Mouse (Mus musculus) hindbrain, postnatal 0 days (tissue): ENCODE data around the gene Bicc1. TPM values are rescaled to one million over a fixed set of nuclear protein-coding genes. Genes with fewer than 3 reads are reported as not detected.

Source experiments
- ATAC-seq: fragments of 200-750 bp; cut with Nextera tagmentation; 2 replicates; pipeline ENCODE4 v1.8.0; 2017; ENCODE audit warnings: mild to moderate bottlenecking, moderate TSS enrichment, moderate library complexity
- DNase-seq: peaks from one replicate; pipeline ENCODE4 v3.0.0-alpha.2; 2015; ENCODE audit warnings: low spot score
- H3K27ac ChIP-seq: fragments of 300-500 bp; sonication (generic); 2 replicates; pipeline ENCODE4 v1.5.1; 2014; ENCODE audit warnings: mild to moderate bottlenecking
- H3K27me3 ChIP-seq: fragments of 300-500 bp; sonication (generic); 2 replicates; pipeline ENCODE4 v1.6.1; 2014; ENCODE audit warnings: low read length, mixed read lengths; ENCODE audit not compliant: insufficient read depth
- H3K36me3 ChIP-seq: fragments of 300-500 bp; sonication (generic); 2 replicates; pipeline ENCODE4 v1.6.1; 2014; ENCODE audit warnings: low read length, mixed read lengths; ENCODE audit not compliant: insufficient read depth
- H3K4me1 ChIP-seq: fragments of 300-500 bp; sonication (generic); 2 replicates; pipeline ENCODE4 v1.6.1; 2014; ENCODE audit warnings: antibody characterized with exemption, low read length, mixed read lengths; ENCODE audit not compliant: insufficient read depth
- H3K4me2 ChIP-seq: fragments of 300-500 bp; sonication (generic); 2 replicates; pipeline ENCODE4 v1.6.1; 2014; ENCODE audit warnings: low read depth, mild to moderate bottlenecking, low read length, moderate library complexity, mixed read lengths
- H3K4me3 ChIP-seq: fragments of 300-500 bp; sonication (generic); 2 replicates; pipeline ENCODE4 v1.5.1; 2014; ENCODE audit warnings: low read length
- H3K9ac ChIP-seq: fragments of 300-500 bp; sonication (generic); replicated peaks from 2 replicates; pipeline ENCODE4 v1.6.1; 2014; ENCODE audit warnings: mild to moderate bottlenecking, low read length, moderate library complexity, mixed read lengths
- H3K9me3 ChIP-seq: fragments of 300-500 bp; sonication (generic); 2 replicates; pipeline ENCODE4 v1.6.1; 2016; ENCODE audit warnings: low read length, mixed read lengths
- CTCF ChIP-seq: IDR thresholded peaks from 2 replicates; pipeline ENCODE4 v1.5.1; 2016; ENCODE audit warnings: antibody characterized with exemption, control low read depth, low read depth
- WGBS: fragments of 180-500 bp; shearing (Covaris S2); extraction: QIAGEN DNeasy Blood & Tissue Kit; methylation state at CpG from one replicate; pipeline ENCODE4 v1.1.7; 2014; 5-methylcytosine and 5-hydroxymethylcytosine counted together
- polyA plus RNA-seq: library from polyadenylated mRNA; unstranded; fragments of >200 nt; fragmentation: Nextera tagmentation; extraction: Ambion mirVana; gene quantifications from 2 replicates; pipeline ENCODE4 v1.2.1, GENCODE M21; 2015
- total RNA-seq: library from RNA; depleted of rRNA; stranded (reverse); fragments of >200 nt; gene quantifications from 2 replicates; pipeline ENCODE4 v1.2.3, GENCODE M21; 2014

Bicc1 gene
- total and polyA plus RNA-seq, 2 experiments from 2014 or later = 5.1 to 6.5 TPM

DNA sequence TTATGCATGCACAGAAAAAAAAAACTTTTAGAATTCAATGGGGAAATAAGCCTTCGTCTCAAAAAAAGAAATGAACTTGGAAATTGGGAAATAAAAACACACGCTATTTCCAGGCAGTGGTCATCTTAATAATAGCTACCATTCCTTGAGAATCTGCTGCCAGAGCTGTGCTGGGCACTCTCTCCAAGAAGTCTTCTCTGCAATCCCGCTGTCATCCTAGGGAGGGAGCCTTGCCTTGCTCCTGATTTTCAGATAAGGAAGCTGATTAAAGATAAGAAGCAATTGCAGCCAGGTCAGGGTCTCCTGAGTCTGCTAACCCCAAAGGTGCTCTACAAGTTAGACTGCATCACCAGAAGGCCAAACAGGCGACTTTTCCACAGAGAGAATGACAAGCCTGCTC is 161.4 kb downstream of the Bicc1 start:
- Histone ChIP-seq H3K27ac (no peak overlapping the region), H3K27me3 (no peaks in the 10 kb centered on the region), H3K36me3 (no peaks in the 10 kb centered on the region), H3K9ac (no peak overlapping the region), H3K9me3 (no peaks in the 10 kb centered on the region), H3K4me2 (no peak overlapping the region), H3K4me1 (no peaks in the 10 kb centered on the region), H3K4me3 (no peak overlapping the region)
- no peak for ATAC-seq
- WGBS = 44% methylated on average over 4 of the region's 4 CpGs
- peak; percentile 56 for DNase-seq
- peak; percentile 64 for TF ChIP-seq CTCF

DNA sequence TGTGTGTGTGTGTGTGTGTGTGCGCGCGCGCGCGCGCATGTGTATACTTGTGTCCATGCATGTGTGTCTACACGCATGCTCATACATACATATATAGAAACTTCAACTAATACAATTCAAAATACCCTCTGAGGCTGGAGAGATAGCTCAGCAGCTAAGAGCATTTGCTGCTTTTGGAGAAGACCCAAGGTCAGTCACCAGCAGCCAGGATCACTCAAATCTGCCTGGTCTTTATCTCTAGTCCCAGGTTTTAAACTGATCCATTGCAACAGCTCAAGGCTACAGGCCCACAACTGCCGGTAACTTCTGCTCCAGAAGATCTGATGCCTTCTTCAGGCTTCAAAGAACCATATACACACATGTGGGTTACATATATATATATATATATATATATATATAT is 163.4 kb downstream of the Bicc1 start:
- no peak for ATAC-seq
- Histone ChIP-seq H3K9me3 (no peaks in the 10 kb centered on the region), H3K4me2 (no peak overlapping the region), H3K4me3 (no peak overlapping the region), H3K9ac (no peak overlapping the region), H3K36me3 (no peaks in the 10 kb centered on the region), H3K27me3 (no peaks in the 10 kb centered on the region), H3K4me1 (no peaks in the 10 kb centered on the region), H3K27ac (no peak overlapping the region)
- 97% methylated on average over 9 of the region's 9 CpGs for WGBS
- no peak for TF ChIP-seq CTCF
- DNase-seq = no peak

DNA sequence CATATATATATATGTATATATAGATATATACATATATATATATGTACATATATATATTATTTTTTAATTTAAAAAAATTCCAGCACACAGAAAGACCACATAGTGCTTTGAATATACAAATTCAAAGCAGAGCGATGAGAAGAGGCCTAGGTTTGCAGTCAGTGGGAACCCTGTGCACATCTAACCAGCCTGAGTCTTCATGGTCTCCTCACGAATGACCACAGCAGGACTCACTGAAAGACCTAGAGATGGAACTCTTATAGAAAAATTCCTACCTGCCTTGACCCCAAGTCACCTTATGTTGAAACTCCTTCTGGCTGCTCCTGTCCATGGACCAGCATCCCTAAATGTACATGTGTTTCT is 165.4 kb downstream of the Bicc1 start:
- ATAC-seq (no peak), DNase-seq (no peak)
- no peaks in the 10 kb centered on the region for H3K27me3 ChIP-seq

DNA sequence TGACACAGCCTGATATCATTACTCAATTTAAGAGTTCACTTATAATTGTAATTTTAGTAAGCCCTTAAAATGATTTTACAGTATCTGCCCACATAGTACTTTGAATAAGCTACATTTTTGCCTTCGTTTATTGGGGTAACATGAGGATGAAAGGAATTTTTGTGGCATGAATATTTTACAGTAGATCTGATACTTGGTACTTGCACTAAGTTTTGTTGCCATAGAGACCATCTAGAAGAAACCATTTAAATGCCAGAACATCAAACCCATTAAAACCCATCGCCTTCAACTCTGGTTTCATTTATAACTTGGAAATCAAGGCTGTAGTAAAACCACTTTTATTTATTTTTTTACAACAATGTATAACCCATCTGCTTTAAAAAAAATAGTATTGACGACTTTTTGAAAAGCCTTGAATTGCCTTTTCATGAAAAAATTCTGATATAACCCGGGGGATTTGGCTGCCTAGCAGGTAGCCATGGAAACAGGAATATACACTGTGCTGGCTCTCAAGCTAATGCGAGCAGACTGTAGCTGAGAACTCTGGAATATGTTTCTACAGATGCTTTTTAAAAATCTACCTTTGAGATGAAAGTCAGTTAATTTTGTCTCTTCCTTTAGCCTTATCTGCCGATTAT is 165.9 kb downstream of the Bicc1 start:
- H3K4me3 ChIP-seq = no peak overlapping the region
- H3K4me1 ChIP-seq = no peaks in the 10 kb centered on the region
- peak; percentile 85 for ATAC-seq
- H3K9ac ChIP-seq = no peak overlapping the region
- WGBS = 34% methylated on average over 6 of the region's 6 CpGs
- H3K4me2 ChIP-seq = 0 out of 2 replicates have a peak overlapping the region, but pooled peaks have one; percentile 10
- H3K36me3 ChIP-seq = no peaks in the 10 kb centered on the region
- no peak for TF ChIP-seq CTCF
- H3K27ac ChIP-seq = no peak overlapping the region
- DNase-seq = peak; percentile 77
- no peaks in the 10 kb centered on the region for H3K27me3 ChIP-seq
- H3K9me3 ChIP-seq = no peaks in the 10 kb centered on the region

More for the DNA sequence above, 165.4 kb downstream of the Bicc1 start:
- Histone ChIP-seq H3K4me3 (no peak overlapping the region), H3K4me2 (no peak overlapping the region), H3K36me3 (no peaks in the 10 kb centered on the region), H3K9ac (no peak overlapping the region), H3K27ac (peak overlapping the region; percentile 27; the same call in 1 of the 2 replicates), H3K9me3 (no peaks in the 10 kb centered on the region), H3K4me1 (no peaks in the 10 kb centered on the region)
- 88% methylated on average over 2 of the region's 2 CpGs for WGBS
- no peak for TF ChIP-seq CTCF

DNA sequence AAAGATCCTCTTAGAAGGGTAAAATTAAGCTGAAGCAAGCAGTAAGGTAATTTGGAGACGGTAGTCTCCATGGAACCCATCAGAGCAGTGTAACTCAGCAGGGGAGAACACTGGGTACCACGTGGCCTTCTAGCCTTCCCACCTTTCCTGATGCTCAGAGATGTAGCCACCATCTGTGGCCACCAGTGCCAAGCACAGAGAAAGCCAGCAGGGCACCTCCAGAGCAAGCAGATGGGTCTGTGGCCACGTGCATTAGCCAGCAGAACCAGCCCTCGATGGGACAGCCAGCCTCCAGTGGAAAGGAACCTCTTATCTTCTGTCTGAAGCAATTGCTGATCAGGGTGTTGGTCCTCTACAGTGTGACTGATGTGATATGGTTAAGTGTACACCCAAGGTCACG is 172.1 kb downstream of the Bicc1 start:
- H3K27me3 ChIP-seq = no peaks in the 10 kb centered on the region
- no peaks in the 10 kb centered on the region for H3K9me3 ChIP-seq
- no peak overlapping the region for H3K9ac ChIP-seq
- H3K27ac ChIP-seq = no peak overlapping the region
- H3K4me2 ChIP-seq = no peak overlapping the region
- H3K36me3 ChIP-seq = no peaks in the 10 kb centered on the region
- 70% methylated on average over 5 of the region's 5 CpGs for WGBS
- DNase-seq (no peak), ATAC-seq (no peak)
- no peaks in the 10 kb centered on the region for H3K4me1 ChIP-seq
- TF ChIP-seq CTCF = no peak
- no peak overlapping the region for H3K4me3 ChIP-seq

DNA sequence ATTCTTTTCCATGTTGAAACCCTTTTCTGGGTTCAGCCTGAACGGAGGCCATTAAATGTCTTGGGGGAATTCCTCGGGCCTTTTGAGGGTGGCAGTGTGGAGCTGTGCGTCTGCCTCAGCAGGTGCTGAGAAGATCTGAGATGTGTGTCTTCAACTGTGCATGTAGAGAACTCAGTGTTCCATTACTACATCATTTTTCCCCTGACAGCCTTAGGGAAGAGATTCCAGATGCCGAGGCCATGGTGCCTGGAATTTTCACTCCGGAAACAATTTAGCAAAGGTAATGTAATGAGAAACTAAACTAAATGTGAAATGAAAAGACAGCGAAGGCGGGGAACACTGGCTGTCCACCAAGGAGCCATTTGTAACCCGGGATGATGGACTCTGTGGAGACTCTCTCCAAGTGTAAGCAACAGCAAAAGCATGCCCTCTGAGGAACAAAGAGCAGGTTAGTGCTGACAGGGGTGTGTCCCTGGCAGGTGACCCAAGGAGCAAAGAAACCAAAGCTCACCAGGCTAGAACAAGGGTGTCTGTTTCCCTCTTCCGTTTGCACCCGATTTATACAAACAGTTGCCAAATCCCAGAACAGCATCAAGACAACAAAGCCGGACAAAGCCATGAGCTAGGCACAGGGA is 176.3 kb downstream of the Bicc1 start:
- Histone ChIP-seq H3K4me2 (no peak overlapping the region), H3K27me3 (no peaks in the 10 kb centered on the region), H3K27ac (no peak overlapping the region), H3K4me3 (no peak overlapping the region), H3K36me3 (no peaks in the 10 kb centered on the region), H3K9me3 (no peaks in the 10 kb centered on the region), H3K9ac (no peak overlapping the region), H3K4me1 (no peaks in the 10 kb centered on the region)
- DNase-seq (no peak), ATAC-seq (no peak)
- TF ChIP-seq CTCF = no peak
- 78% methylated on average over 11 of the region's 11 CpGs for WGBS

DNA sequence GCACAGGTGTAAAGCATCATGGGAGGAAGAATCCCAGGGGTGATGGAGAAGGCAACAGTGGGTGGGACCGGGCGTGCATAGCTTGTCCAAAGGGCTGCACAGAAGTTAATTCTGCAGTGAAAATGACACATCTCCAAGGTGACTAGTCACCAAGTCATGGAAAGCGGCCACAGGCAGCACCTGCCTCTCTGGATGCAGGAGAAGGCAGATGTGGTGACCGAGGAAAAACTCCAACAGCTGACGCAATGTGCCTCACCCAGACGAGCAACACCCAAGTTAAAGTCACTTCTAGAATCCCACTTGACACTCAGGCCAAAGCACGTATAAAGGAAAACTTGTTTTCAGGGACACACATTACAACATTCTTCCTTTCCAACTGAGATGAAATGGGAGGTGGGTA is 177.3 kb downstream of the Bicc1 start:
- Histone ChIP-seq H3K4me3 (no peak overlapping the region), H3K9me3 (no peaks in the 10 kb centered on the region), H3K27ac (no peak overlapping the region), H3K4me1 (no peaks in the 10 kb centered on the region), H3K27me3 (no peaks in the 10 kb centered on the region), H3K9ac (no peak overlapping the region), H3K36me3 (no peaks in the 10 kb centered on the region), H3K4me2 (no peak overlapping the region)
- WGBS = 89% methylated on average over 7 of the region's 7 CpGs
- ATAC-seq (no peak), DNase-seq (no peak)
- no peak for TF ChIP-seq CTCF
